Mouse (Mus musculus) forebrain, embryonic 14.5 days (tissue): ENCODE data around the gene Fhl1. TPM values are rescaled to one million over a fixed set of nuclear protein-coding genes. Genes with fewer than 3 reads are reported as not detected.

ENCODE experiments used
- ATAC-seq: fragments of 200-750 bp; cut with Nextera tagmentation; 2 replicates; pipeline ENCODE4 v1.8.0; 2017; ENCODE audit warnings: mild to moderate bottlenecking, moderate library complexity
- DNase-seq: peaks from one replicate; pipeline ENCODE4 v3.0.0-alpha.2; 2015; ENCODE audit warnings: low spot score
- H3K27ac ChIP-seq: fragments of 300-500 bp; sonication (generic); 2 replicates; pipeline ENCODE4 v1.5.1; 2014; ENCODE audit warnings: low read depth, mild to moderate bottlenecking, control low read depth, low read length, moderate library complexity
- H3K27me3 ChIP-seq: fragments of 300-500 bp; sonication (generic); replicated peaks from 2 replicates; pipeline ENCODE4 v1.6.1; 2014; ENCODE audit warnings: low read length, control low read depth, mixed read lengths; ENCODE audit not compliant: control insufficient read depth, insufficient read depth
- H3K36me3 ChIP-seq: fragments of 300-500 bp; sonication (generic); 2 replicates; pipeline ENCODE4 v1.6.1; 2014; ENCODE audit warnings: low read length, control low read depth; ENCODE audit not compliant: control insufficient read depth, insufficient read depth
- H3K4me1 ChIP-seq: fragments of 300-500 bp; sonication (generic); 2 replicates; pipeline ENCODE4 v1.6.1; 2014; ENCODE audit warnings: antibody characterized with exemption, low read length, control low read depth; ENCODE audit not compliant: control insufficient read depth, insufficient read depth
- H3K4me2 ChIP-seq: fragments of 300-500 bp; sonication (generic); 2 replicates; pipeline ENCODE4 v1.6.1; 2014; ENCODE audit warnings: mild to moderate bottlenecking, control low read depth, low read length
- H3K4me3 ChIP-seq: fragments of 300-500 bp; sonication (generic); 2 replicates; pipeline ENCODE4 v1.5.1; 2014; ENCODE audit warnings: low read depth, low read length, control low read depth
- H3K9ac ChIP-seq: fragments of 300-500 bp; sonication (generic); 2 replicates; pipeline ENCODE4 v1.6.1; 2014; ENCODE audit warnings: mild to moderate bottlenecking, low read length, control low read depth, moderate library complexity
- H3K9me3 ChIP-seq: fragments of 300-500 bp; sonication (generic); replicated peaks from 2 replicates; pipeline ENCODE4 v1.6.1; 2016; ENCODE audit warnings: low read length, control low read depth, mixed read lengths; ENCODE audit not compliant: control insufficient read depth
- WGBS: fragments of 180-500 bp; shearing (Covaris S2); extraction: QIAGEN DNeasy Blood & Tissue Kit; methylation state at CpG from one replicate; pipeline ENCODE4 v1.1.7; 2014; 5-methylcytosine and 5-hydroxymethylcytosine counted together
- polyA plus RNA-seq: library from polyadenylated mRNA; unstranded; fragments of >200 nt; fragmentation: Nextera tagmentation; extraction: Ambion mirVana; gene quantifications from 2 replicates; pipeline ENCODE4 v1.2.1, GENCODE M21; 2014

The Fhl1 gene
- polyA plus RNA-seq, 1 experiment from 2014 or later = 157 TPM

DNA sequence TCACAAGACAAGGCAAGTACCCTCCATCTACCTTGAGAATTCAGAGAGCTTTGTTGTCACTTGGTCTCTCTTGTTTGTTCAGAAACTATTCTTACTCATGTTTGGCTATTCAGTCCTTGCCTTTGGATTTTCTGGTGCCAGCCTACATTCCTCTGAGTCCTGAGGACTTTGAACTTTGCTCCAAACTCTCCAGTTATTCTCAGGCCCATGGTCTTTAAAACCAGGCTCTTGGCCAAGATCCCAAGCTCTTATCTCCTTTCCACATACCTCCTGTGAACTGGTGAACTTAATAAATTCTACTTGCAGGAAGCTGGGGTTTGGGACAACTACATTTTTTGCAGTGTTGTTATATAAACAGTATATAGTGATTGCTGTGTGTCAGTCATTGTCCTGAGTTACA lies 38.3 kb downstream of the Fhl1 start:
- Histone ChIP-seq H3K27ac (no peak overlapping the region), H3K4me1 (no peaks in the 10 kb centered on the region), H3K4me2 (no peak overlapping the region), H3K9ac (no peak overlapping the region), H3K4me3 (no peak overlapping the region), H3K9me3 (no peaks in the 10 kb centered on the region), H3K27me3 (no peaks in the 10 kb centered on the region), H3K36me3 (no peaks in the 10 kb centered on the region)
- DNase-seq (no peak), ATAC-seq (no peak)

DNA sequence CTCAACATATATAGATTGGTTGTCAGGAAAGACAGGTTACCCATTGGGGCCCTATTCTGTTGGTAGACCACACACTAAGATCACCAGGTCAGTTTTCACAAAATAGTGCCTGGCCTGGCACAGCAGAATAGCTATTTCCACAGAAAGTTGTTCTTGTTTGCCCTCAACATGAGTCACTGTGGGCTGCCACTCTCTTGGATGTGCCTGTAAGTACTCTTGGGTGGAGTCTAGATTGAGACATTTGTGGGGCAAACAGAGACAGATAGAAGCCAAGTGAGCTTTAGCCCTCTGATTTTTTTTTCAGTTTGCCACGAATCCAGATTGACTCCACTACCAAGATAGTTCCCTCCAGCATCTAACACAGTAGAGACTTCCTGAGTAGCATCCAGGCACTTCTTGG lies 40.2 kb downstream of the Fhl1 start:
- Histone ChIP-seq H3K4me2 (no peak overlapping the region), H3K4me3 (no peak overlapping the region), H3K36me3 (no peaks in the 10 kb centered on the region), H3K27me3 (no peaks in the 10 kb centered on the region), H3K9me3 (no peaks in the 10 kb centered on the region), H3K27ac (no peak overlapping the region), H3K4me1 (no peaks in the 10 kb centered on the region), H3K9ac (no peak overlapping the region)
- DNase-seq (no peak), ATAC-seq (no peak)
- WGBS = 67% methylated on average over 1 of the region's 1 CpGs

DNA sequence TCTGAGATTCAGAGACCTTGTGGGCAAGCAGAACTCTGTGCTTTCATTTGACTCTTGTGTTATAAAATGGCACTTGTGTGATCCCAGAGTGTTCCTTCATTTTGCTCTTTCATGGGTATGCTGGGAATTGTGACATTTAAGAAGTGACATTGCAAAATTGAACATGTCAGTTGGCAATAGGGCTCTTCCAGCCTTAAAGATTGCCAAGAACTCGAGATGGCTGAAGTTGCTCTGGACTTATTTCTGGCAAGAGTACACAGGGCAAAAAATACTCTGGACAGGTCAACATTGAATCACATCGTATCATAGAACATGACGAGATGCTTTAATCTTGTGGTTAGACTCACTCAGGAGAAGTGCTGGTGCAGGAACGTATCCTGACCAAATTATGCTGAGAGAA lies 41.7 kb downstream of the Fhl1 start:
- DNase-seq = no peak
- H3K36me3 ChIP-seq = no peaks in the 10 kb centered on the region
- no peak overlapping the region for H3K9ac ChIP-seq
- H3K9me3 ChIP-seq = no peaks in the 10 kb centered on the region
- no peak for ATAC-seq
- no peak overlapping the region for H3K4me2 ChIP-seq
- no peaks in the 10 kb centered on the region for H3K27me3 ChIP-seq
- H3K4me1 ChIP-seq = no peaks in the 10 kb centered on the region
- H3K27ac ChIP-seq = no peak overlapping the region
- WGBS = 89% methylated on average over 4 of the region's 4 CpGs
- no peak overlapping the region for H3K4me3 ChIP-seq

GRCm38 (mm10) chrX:56786281-56787061 lies 54.9 kb downstream of the Fhl1 start:
- Histone ChIP-seq H3K36me3 (0 out of 2 replicates have a peak, but pooled peaks cover 4% of the 10 kb centered on the region), H3K27me3 (no peaks in the 10 kb centered on the region), H3K4me2 (no peak overlapping the region), H3K9ac (no peak overlapping the region), H3K9me3 (no peaks in the 10 kb centered on the region), H3K4me1 (no peaks in the 10 kb centered on the region), H3K4me3 (no peak overlapping the region), H3K27ac (no peak overlapping the region)
- DNase-seq (peak; percentile 67), ATAC-seq (peak; percentile 87)
- WGBS = 48% methylated on average over 6 of the region's 6 CpGs

DNA sequence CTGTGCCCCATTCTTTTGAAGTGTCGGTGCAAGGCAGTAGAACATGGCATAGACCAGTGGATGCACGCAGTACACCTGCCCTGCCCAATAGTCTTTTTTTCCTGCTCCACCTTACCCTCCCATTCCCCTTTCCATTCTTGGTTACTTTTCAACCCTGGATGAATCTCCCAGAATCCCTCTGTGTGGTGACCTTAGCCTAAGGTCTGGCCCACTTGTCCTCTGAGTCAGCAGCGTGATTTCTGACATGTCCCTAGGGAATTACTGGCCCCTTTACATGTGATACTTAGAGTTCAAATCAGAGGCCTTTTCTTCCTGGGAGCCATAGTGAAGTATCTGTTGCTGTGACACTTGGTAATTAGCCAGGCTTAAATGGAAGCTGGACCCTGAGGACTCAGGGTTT lies 55.9 kb downstream of the Fhl1 start:
- Histone ChIP-seq H3K4me1 (no peaks in the 10 kb centered on the region), H3K9me3 (no peaks in the 10 kb centered on the region), H3K27ac (no peak overlapping the region), H3K36me3 (0 out of 2 replicates have a peak, but pooled peaks cover 4% of the 10 kb centered on the region), H3K9ac (no peak overlapping the region), H3K27me3 (no peaks in the 10 kb centered on the region), H3K4me3 (no peak overlapping the region), H3K4me2 (no peak overlapping the region)
- DNase-seq (no peak), ATAC-seq (no peak)
- 76% methylated on average over 3 of the region's 3 CpGs for WGBS

DNA sequence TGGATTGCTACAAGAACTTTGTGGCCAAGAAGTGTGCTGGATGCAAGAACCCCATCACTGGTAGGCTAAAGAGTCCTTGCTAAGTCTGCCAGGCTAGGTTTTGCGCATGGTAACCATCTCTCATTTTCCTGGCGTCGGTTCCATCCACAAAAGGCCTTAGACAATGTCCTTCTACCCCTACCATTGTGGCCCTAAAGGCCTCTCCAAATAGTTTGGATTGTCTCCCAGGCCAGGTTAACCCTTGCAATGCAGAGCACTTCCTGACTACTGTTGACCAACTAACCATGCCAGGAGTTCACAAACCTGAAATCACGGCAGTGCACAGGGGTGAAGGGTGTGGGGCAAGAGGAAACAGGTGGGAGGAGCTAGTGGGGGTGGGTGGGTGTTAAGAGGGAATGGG lies 59.0 kb downstream of the Fhl1 start:
- DNase-seq (no peak), ATAC-seq (no peak)
- Histone ChIP-seq H3K4me1 (no peaks in the 10 kb centered on the region), H3K27ac (no peak overlapping the region), H3K9me3 (no peaks in the 10 kb centered on the region), H3K4me2 (no peak overlapping the region), H3K9ac (no peak overlapping the region), H3K27me3 (no peaks in the 10 kb centered on the region), H3K4me3 (no peak overlapping the region), H3K36me3 (0 out of 2 replicates have a peak, but pooled peaks cover 7% of the 10 kb centered on the region)
- 63% methylated on average over 4 of the region's 4 CpGs for WGBS

GRCm38 (mm10) chrX:56791268-56791667 lies 59.7 kb downstream of the Fhl1 start:
- Histone ChIP-seq H3K27ac (no peak overlapping the region), H3K27me3 (no peaks in the 10 kb centered on the region), H3K4me1 (no peaks in the 10 kb centered on the region), H3K4me2 (no peak overlapping the region), H3K9me3 (no peaks in the 10 kb centered on the region), H3K4me3 (no peak overlapping the region), H3K36me3 (0 out of 2 replicates have a peak, but pooled peaks cover 7% of the 10 kb centered on the region), H3K9ac (no peak overlapping the region)
- 55% methylated on average over 15 of the region's 15 CpGs for WGBS
- ATAC-seq (peak; percentile 73), DNase-seq (peak; percentile 77)

- ATAC-seq (peak; percentile 52), DNase-seq (peak; percentile 5)
- no peak within 1 kb of the TSS for H3K27ac ChIP-seq
Measured at GRCm38 (mm10) chrX:56821765-56822603, 90.4 kb downstream of the Fhl1 start, which contains the start of gene Map7d3. TSS of gene Map7d3 (minus strand) at chrX:56822326.

DNA sequence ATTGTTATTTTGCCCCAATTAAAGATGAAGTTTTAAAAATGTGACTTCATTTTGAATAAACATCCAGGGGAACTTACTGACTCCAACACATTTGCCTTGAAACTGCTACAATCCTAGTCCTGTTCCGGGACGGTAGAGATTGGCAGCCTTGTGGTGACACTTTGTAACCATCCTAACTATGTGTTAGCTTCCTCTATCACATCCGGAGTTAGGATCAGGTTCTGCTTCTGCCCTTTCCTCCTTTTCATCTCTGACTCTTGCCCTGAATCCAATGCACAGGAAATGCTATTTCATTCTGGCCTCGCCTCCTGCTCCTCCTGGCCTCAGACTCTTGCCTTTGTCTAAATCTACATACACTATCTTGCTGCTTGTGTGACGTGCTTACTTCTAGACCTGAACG lies 95.9 kb downstream of the Fhl1 start:
- Histone ChIP-seq H3K27me3 (no peaks in the 10 kb centered on the region), H3K36me3 (no peaks in the 10 kb centered on the region), H3K27ac (no peak overlapping the region), H3K4me3 (no peak overlapping the region), H3K4me1 (no peaks in the 10 kb centered on the region), H3K4me2 (no peak overlapping the region), H3K9ac (no peak overlapping the region), H3K9me3 (no peaks in the 10 kb centered on the region)
- ATAC-seq = no peak
- DNase-seq = no peak
- 86% methylated on average over 6 of the region's 6 CpGs for WGBS

More at GRCm38 (mm10) chrX:56821765-56822603, 90.4 kb downstream of the Fhl1 start, which contains the start of gene Map7d3:
- no peaks in the 10 kb centered on the region for H3K9me3 ChIP-seq
- H3K4me3 ChIP-seq = peak within 1 kb of the TSS; percentile 32
- 31% methylated on average over 34 of the region's 35 CpGs for WGBS
- H3K4me1 ChIP-seq = no peaks in the 10 kb centered on the region
- H3K4me2 ChIP-seq = peak within 1 kb of the TSS; percentile 60
- H3K9ac ChIP-seq = peak within 1 kb of the TSS; percentile 25
- no peaks in the 10 kb centered on the region for H3K27me3 ChIP-seq
- no peaks in the 10 kb centered on the region for H3K36me3 ChIP-seq
